Mouse (Mus musculus) thymus, postnatal 4 days (tissue): ENCODE data around the gene Gm5640.
"Not testable (repeated sequence)": the region's sequence is repeated elsewhere in the genome, so short reads cannot be mapped to it uniquely, and the experiment has no call there.

Source experiments
- DNase-seq: peaks from one replicate; pipeline ENCODE4 v3.0.0; 2021

The Gm5640 gene

GRCm38 (mm10) chrX:74645466-74646323 lies at the start of gene Gm5640:
Gene Gm5640 (minus strand): TSS chrX:74645635.
- DNase-seq: not testable (repeated sequence)

GRCm38 (mm10) chrX:74646393-74646792 lies 958 bp upstream of the Gm5640 start:
- not testable (repeated sequence) for DNase-seq

- DNase-seq: no peak
These were observed 53.1 kb downstream of the Gm5640 start, which contains the start of gene Olfr1325 for GRCm38 (mm10) chrX:74592379-74592778. Gene Olfr1325 (plus strand): TSS chrX:74592679.
